Mouse (Mus musculus) E14TG2a.4 (cell line): ENCODE measurements around the gene Idnk.

Experiments
- CTCF ChIP-seq: conservative IDR thresholded peaks from 2 replicates; pipeline ENCODE4 v1.5.1; 2014; ENCODE audit warnings: low read length
- NANOG ChIP-seq: IDR thresholded peaks from 2 replicates; pipeline ENCODE4 v1.6.1; 2014; ENCODE audit warnings: borderline replicate concordance, low read length, mixed read lengths
- POU5F1 ChIP-seq: IDR thresholded peaks from 2 replicates; pipeline ENCODE4 v1.6.1; 2014; ENCODE audit warnings: low read length, borderline replicate concordance

DNA sequence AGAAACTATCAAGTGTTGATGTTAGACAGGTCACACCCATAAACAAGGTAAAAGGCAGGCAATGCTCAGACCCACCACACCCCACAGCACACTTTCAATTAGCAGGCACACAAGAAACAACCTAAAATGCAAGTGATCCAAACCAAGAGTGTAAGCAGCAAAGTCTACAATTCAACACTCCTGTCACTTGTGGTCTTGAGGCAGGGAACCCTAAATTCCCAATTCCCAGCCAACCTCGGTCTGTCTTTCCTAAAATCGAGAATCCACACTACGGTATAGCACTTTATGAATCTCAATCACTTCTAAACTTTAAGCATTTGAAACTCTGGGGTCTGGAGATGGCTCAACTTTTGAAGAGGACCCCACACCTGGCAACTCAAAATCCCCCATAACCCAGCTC lies 33.2 kb upstream of the Idnk start:
- TF ChIP-seq CTCF (no peak), NANOG (no peak), POU5F1 (no peak)
